Mouse (Mus musculus): ENCODE measurements around the gene Atg13.

Gene Atg13

GRCm38 (mm10) chr2:91649152-91649551 lies 61.2 kb downstream of the Atg13 start:
- DNase-seq (ENCODE audit: low spot score): no peak

GRCm38 (mm10) chr2:91646733-91647132 lies 63.6 kb downstream of the Atg13 start:
- no peak for DNase-seq (ENCODE audit: low spot score)

DNA sequence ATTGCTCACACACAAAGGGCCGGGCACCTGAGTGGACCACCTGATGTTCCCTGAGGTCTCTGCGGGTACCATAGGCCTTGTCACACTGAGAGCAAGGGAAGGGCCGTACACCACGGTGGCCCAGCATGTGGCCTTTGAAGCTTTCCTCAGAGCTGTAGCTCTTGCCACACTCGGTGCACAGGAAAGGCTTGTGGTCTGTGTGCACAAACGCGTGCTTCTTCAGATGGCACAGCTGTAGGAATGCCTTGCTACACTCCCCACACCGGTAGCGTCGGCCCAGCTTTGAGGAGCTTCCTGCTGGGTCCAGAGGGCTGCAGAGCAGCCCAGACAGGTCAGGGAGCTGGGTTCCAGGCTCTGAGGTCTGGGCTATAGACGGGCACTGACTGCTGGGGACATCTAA lies 64.6 kb downstream of the Atg13 start:
- no peak for DNase-seq (ENCODE audit: low spot score)

GRCm38 (mm10) chr2:91645354-91645753 lies 65.0 kb downstream of the Atg13 start:
- DNase-seq (ENCODE audit: low spot score): no peak

GRCm38 (mm10) chr2:91644021-91644420 lies 66.4 kb downstream of the Atg13 start:
- DNase-seq (ENCODE audit: low spot score): no peak

DNA sequence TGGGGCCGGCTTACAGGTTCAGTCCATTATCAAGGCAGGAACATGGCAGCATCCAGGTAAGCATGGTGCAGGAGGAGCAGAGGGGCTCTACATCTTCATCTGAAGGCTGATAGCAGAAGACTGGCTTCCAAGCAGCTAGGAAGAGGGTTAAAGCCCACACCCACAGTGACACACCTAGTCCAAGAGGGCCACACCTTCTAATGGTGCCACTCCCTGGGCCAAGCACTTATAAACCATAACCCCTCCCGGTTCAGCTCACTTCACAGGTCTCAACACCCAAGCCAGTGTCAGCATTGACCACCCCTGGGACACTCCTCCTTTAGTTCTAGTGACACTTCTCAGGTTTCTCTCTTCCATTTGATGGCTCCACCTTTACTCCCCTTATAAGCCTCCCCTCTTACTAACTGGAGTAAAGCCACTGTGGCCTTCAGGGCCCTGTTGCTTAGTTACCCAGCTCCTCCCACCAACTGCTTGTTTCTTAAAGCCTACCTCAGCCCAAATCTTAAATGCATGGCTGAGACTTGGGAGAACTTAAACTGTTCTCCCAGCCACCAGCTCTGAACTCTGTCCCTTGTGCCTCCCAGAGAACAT lies 67.5 kb downstream of the Atg13 start:
- DNase-seq (ENCODE audit: low spot score): no peak

- DNase-seq (ENCODE audit: low spot score): no peak
Measured at GRCm38 (mm10) chr2:91638931-91639330, 71.4 kb downstream of the Atg13 start.

DNA sequence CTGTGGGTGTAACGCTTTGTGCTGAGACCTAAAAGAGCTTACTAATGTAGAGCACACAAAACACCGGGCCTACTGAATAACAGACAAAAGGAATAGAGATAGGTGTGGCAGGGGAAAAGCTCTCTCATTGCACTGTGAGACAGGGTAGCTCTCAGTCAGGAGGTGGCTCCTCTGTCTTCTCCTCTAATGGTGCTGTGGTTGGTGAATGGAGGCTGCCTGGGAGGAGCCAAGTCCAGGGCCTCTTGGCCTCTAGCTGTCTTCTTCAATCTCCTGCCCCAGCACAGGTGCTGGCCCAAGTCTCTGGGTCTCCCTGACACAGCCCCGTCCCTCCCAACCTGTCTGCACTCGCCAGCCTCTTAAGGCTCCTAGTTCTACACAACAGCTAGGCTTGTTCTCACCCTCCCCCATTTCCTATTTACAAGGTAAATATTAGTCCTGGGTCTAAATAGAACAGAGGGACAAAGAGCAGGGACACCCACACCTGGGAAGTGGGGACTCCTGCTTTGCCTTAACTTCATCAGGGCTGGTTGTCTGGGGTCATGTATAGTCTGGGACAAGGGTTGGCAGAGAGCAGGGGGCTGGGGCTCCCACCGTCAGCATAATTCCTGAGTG lies 73.5 kb downstream of the Atg13 start:
- peak; percentile 73 for DNase-seq (ENCODE audit: low spot score)

DNA sequence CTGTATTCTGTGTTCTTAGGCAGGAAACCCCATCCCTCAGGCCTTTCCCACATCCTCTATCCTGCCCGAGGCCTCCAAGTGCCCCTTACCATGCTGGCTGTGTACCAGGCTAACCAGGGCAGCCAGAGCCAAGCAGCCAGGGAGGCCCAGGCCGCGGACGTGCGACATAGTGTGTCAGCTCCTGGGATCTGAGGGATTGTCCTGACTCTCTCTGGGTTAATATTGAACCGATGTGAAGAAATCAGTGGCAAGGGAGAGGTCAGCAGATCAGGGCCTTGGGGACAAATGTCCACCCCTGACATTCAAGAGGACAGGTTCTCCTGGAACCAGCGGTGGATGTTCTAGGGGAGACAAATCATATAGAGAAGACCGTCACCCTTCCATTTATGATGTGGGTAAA lies 74.1 kb downstream of the Atg13 start, which contains the start of gene F2:
TSS of gene F2 (minus strand) at position 186 of the 400 bp plus-strand sequence.
- peak; percentile 80 for DNase-seq (ENCODE audit: low spot score)

DNA sequence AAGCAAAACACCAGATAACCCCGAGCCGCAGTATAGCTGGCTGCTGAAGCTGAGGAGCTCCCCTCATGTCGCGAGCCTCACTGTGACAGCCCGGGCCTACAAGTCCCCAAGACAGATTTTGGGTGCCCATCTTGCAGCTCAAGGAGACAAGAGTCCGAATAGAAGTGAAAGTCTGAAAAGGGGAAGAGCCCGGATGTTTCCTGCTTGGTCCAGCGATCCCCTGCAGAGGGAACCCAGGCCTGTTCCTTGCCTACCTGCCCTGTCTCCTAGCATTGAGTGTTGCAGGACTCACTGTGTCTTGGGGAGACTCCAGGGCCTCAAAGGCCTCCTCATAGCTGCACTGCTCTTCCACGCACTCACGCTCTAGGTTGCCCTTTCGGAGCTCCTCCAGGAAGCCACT lies 74.9 kb downstream of the Atg13 start:
- DNase-seq (ENCODE audit: low spot score): no peak

DNA sequence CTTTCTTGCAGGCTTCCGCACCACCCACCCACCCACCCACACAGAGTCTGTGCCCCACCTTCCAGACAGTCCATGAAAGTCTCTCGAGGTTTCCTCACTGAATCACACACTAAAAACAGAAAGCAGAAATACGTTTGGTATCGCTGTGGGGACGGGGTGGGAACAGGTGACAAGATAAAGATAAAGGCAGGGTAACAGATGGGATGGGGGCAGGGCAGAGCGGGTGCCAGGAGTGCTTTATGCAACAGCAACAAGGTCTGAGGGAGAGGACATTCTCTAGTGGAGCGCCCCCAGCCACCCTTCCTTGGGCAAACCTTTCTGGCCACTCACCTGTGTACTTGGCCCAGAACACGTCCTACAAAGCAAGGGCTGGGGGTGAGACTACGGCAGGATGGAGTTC lies 75.5 kb downstream of the Atg13 start:
- no peak for DNase-seq (ENCODE audit: low spot score)

GRCm38 (mm10) chr2:91633334-91633977 lies 76.9 kb downstream of the Atg13 start:
- DNase-seq (ENCODE audit: low spot score): no peak

GRCm38 (mm10) chr2:91632316-91632715 lies 78.1 kb downstream of the Atg13 start:
- DNase-seq (ENCODE audit: low spot score): no peak

- DNase-seq (ENCODE audit: low spot score): no peak
Measured at GRCm38 (mm10) chr2:91631826-91632225, 78.5 kb downstream of the Atg13 start.

DNA sequence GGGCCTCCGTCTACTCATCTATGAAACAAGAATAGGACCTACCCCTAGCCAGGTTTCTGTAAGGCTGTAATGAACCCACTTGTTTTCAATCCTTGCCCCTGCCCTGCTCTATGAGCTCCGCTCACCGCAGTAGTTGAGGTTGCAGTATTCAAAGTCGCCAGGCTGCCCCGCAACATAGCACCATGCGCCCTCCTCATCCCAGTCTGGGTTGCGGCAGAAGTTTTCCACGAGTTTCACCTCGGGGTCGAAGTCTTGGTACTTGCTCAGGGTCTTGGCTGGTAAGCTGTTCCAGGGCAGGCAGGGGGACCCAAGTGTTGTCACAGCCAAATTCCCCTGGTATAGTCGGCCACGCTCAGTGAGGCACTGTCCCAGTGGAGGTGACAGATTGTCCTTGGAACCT lies 80.0 kb downstream of the Atg13 start:
- DNase-seq (ENCODE audit: low spot score): no peak

GRCm38 (mm10) chr2:91629682-91630081 lies 80.7 kb downstream of the Atg13 start:
- no peak for DNase-seq (ENCODE audit: low spot score)

DNA sequence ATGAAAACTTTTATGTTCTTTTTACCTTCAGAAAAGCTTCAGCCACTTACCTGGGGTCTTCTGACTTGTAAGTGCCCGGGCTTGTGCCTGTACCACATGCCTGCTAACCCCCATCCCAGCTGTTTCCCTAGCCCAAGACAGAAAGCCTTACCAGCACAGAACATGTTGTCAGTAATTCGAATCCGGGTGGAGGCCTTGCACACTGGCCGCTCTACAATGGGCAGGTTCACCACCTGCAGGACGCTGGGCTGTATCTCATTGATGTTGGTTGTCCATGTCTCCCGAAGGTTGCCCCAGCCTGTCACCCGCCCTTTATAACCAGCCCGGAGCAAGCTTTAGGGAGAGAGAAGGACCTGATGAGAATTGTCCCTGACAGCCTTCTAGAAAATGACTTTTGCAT lies 82.2 kb downstream of the Atg13 start:
- no peak for DNase-seq (ENCODE audit: low spot score)

DNA sequence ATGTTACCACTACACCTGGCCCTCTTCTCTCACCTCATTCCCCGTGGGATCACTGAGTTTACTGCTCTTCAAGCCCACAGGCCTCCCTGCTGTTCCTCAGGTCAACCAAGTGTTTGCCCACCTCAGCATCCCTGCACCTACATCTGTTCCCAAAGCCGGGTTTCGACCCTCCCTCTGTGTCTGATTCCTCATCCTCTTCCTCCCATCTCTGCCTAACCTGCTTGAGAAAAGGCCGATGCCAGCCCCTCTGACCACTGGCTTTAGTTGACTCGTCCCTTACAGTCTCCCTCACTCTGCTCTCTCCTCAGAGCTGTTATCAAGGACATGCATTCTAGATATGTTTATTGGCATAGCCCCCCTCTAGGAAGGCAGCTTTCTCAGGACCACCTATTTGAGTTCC lies 82.9 kb downstream of the Atg13 start:
- DNase-seq (ENCODE audit: low spot score): no peak
